Mouse (Mus musculus) hindbrain, postnatal 0 days (tissue): ENCODE data around the gene Crebrf. TPM values are rescaled to one million over a fixed set of nuclear protein-coding genes. Genes with fewer than 3 reads are reported as not detected.

ENCODE experiments used
- ATAC-seq: fragments of 200-750 bp; cut with Nextera tagmentation; 2 replicates; pipeline ENCODE4 v1.8.0; 2017; ENCODE audit warnings: mild to moderate bottlenecking, moderate TSS enrichment, moderate library complexity
- DNase-seq: peaks from one replicate; pipeline ENCODE4 v3.0.0-alpha.2; 2015; ENCODE audit warnings: low spot score
- H3K27ac ChIP-seq: fragments of 300-500 bp; sonication (generic); 2 replicates; pipeline ENCODE4 v1.5.1; 2014; ENCODE audit warnings: mild to moderate bottlenecking
- H3K27me3 ChIP-seq: fragments of 300-500 bp; sonication (generic); 2 replicates; pipeline ENCODE4 v1.6.1; 2014; ENCODE audit warnings: low read length, mixed read lengths; ENCODE audit not compliant: insufficient read depth
- H3K36me3 ChIP-seq: fragments of 300-500 bp; sonication (generic); 2 replicates; pipeline ENCODE4 v1.6.1; 2014; ENCODE audit warnings: low read length, mixed read lengths; ENCODE audit not compliant: insufficient read depth
- H3K4me1 ChIP-seq: fragments of 300-500 bp; sonication (generic); 2 replicates; pipeline ENCODE4 v1.6.1; 2014; ENCODE audit warnings: antibody characterized with exemption, low read length, mixed read lengths; ENCODE audit not compliant: insufficient read depth
- H3K4me2 ChIP-seq: fragments of 300-500 bp; sonication (generic); 2 replicates; pipeline ENCODE4 v1.6.1; 2014; ENCODE audit warnings: low read depth, mild to moderate bottlenecking, low read length, moderate library complexity, mixed read lengths
- H3K4me3 ChIP-seq: fragments of 300-500 bp; sonication (generic); 2 replicates; pipeline ENCODE4 v1.5.1; 2014; ENCODE audit warnings: low read length
- H3K9ac ChIP-seq: fragments of 300-500 bp; sonication (generic); replicated peaks from 2 replicates; pipeline ENCODE4 v1.6.1; 2014; ENCODE audit warnings: mild to moderate bottlenecking, low read length, moderate library complexity, mixed read lengths
- H3K9me3 ChIP-seq: fragments of 300-500 bp; sonication (generic); 2 replicates; pipeline ENCODE4 v1.6.1; 2016; ENCODE audit warnings: low read length, mixed read lengths
- CTCF ChIP-seq: IDR thresholded peaks from 2 replicates; pipeline ENCODE4 v1.5.1; 2016; ENCODE audit warnings: antibody characterized with exemption, control low read depth, low read depth
- WGBS: fragments of 180-500 bp; shearing (Covaris S2); extraction: QIAGEN DNeasy Blood & Tissue Kit; methylation state at CpG from one replicate; pipeline ENCODE4 v1.1.7; 2014; 5-methylcytosine and 5-hydroxymethylcytosine counted together
- polyA plus RNA-seq: library from polyadenylated mRNA; unstranded; fragments of >200 nt; fragmentation: Nextera tagmentation; extraction: Ambion mirVana; gene quantifications from 2 replicates; pipeline ENCODE4 v1.2.1, GENCODE M21; 2015
- total RNA-seq: library from RNA; depleted of rRNA; stranded (reverse); fragments of >200 nt; gene quantifications from 2 replicates; pipeline ENCODE4 v1.2.3, GENCODE M21; 2014

Gene Crebrf
- total and polyA plus RNA-seq, 2 experiments from 2014 or later: 11.7 to 17.7 TPM

DNA sequence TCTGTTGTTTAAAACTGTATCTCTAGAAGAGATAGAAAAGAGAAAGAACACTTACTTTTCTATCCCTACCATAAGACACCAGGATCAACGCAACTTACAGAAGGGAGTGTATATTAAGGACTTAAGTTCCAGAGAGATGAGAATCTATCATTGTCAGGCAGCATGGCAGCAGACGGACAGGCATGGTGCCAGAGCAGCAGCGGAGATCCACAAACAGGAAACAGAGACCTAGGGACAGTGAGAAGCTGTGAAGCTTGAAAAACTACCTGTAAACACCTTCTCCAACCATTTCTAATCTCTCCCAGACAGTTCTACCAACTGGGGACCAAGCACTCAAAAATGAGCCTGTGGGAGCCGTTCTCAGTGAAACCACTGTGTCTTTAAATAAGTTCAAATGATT, 11.8 kb upstream of the Crebrf start:
- Histone ChIP-seq H3K27me3 (no peaks in the 10 kb centered on the region), H3K4me2 (no peak overlapping the region), H3K9me3 (no peaks in the 10 kb centered on the region), H3K4me1 (no peaks in the 10 kb centered on the region; the same call in 1 of the 2 replicates), H3K4me3 (no peak overlapping the region), H3K9ac (no peak overlapping the region), H3K27ac (no peak overlapping the region), H3K36me3 (peaks cover 19% of the 10 kb centered on the region)
- DNase-seq (no peak), ATAC-seq (no peak)
- WGBS: 79% methylated on average over 4 of the region's 4 CpGs
- no peak for TF ChIP-seq CTCF

DNA sequence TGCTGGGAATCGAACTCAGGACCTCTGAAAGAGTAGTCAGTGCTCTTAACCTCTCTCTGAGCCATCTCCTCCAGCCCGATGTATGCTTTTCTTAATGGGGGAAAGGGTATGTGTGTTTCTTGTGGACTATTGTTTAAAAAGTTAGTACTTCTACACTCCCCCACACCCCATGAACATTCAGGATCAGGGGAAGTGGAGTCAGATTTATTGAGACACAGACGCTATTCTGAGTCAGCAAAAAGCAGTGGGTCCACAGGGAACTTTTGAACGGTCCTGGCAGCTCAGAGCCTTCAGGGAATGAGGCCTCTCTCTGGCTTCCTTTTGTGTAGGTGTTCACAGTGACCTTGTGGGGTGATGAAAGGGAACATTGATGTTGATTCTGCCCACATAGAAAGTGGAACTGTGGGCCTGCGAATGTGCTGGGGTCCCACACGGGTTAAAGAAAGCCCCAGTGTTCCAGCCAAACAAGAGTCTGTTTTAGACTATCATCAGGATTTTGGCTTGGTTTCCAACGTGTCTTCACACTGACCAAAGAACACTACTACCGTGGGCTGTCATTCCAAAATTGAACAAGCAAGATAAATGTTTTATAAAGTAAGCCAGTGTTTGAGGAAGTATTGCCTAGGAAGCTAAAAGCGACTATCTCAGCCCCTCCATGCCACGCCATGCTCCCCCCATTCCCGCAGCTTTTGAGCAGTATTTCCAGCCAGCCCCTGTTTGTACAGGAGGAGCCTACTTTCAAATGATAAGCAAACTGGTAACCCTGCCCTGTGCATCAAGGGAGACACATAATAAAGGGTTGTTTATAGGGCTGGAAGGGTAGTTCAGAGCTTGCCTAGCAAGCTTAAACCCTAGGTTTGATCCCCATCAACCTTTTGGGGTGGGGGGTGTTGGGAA, 9.7 kb upstream of the Crebrf start:
- Histone ChIP-seq H3K4me2 (no peak overlapping the region), H3K27me3 (no peaks in the 10 kb centered on the region), H3K36me3 (0 out of 2 replicates have a peak, but pooled peaks cover 5% of the 10 kb centered on the region), H3K4me3 (no peak overlapping the region), H3K9ac (no peak overlapping the region), H3K27ac (peak overlapping the region; percentile 58), H3K9me3 (no peaks in the 10 kb centered on the region), H3K4me1 (peaks cover 10% of the 10 kb centered on the region)
- ATAC-seq (peak; percentile 18; the same call in 1 of the 2 replicates), DNase-seq (peak; percentile 34)
- WGBS: 70% methylated on average over 11 of the region's 11 CpGs
- no peak for TF ChIP-seq CTCF

DNA sequence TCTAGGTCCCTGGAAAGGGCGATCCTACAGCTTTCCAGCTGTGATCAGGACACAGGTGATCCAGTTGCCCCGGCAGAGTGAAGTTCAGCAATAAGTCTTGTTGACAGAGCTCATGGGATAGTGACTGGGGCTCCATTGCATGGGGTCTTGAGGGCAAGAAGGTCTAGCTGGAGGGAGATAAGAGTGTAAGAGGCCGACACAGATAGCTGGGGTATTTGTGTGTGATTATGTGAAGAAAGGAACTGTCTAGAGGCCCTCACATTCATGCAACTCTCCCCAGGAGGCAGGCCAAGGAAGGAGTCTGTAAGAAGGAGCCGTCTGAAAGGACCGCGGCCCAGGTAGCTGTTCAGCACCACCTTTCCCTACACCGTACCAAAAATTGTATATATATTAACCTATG, 8.4 kb upstream of the Crebrf start:
- Histone ChIP-seq H3K36me3 (no peaks in the 10 kb centered on the region), H3K9me3 (no peaks in the 10 kb centered on the region), H3K4me1 (peaks cover 12% of the 10 kb centered on the region), H3K27ac (no peak overlapping the region), H3K4me2 (no peak overlapping the region), H3K4me3 (no peak overlapping the region), H3K9ac (no peak overlapping the region), H3K27me3 (no peaks in the 10 kb centered on the region)
- WGBS: 74% methylated on average over 7 of the region's 7 CpGs
- TF ChIP-seq CTCF: no peak
- ATAC-seq (no peak), DNase-seq (no peak)

DNA sequence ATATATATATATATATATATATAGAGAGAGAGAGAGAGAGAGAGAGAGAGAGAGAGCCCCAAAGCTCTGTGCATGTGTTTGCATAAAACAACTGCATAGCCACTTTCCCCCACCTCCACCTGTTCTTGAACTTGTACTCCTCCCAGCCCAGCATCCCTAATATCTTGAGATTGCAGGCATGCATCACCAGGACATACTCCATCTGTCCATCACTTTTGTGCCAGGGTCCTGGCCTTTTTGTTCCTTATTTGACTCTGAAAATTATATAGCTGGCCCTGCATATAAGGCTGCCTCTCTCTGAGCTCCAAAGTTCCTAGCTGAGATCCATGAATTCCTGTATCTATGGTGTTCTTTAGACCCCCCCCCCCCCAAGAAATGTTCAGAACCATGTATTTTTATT, 7.0 kb upstream of the Crebrf start:
- Histone ChIP-seq H3K4me2 (no peak overlapping the region; the same call in 1 of the 2 replicates), H3K9ac (no peak overlapping the region), H3K9me3 (no peaks in the 10 kb centered on the region), H3K27ac (no peak overlapping the region), H3K4me1 (peaks cover 12% of the 10 kb centered on the region), H3K27me3 (no peaks in the 10 kb centered on the region), H3K36me3 (no peaks in the 10 kb centered on the region), H3K4me3 (no peak overlapping the region)
- TF ChIP-seq CTCF: no peak
- no peak for ATAC-seq
- no peak for DNase-seq

DNA sequence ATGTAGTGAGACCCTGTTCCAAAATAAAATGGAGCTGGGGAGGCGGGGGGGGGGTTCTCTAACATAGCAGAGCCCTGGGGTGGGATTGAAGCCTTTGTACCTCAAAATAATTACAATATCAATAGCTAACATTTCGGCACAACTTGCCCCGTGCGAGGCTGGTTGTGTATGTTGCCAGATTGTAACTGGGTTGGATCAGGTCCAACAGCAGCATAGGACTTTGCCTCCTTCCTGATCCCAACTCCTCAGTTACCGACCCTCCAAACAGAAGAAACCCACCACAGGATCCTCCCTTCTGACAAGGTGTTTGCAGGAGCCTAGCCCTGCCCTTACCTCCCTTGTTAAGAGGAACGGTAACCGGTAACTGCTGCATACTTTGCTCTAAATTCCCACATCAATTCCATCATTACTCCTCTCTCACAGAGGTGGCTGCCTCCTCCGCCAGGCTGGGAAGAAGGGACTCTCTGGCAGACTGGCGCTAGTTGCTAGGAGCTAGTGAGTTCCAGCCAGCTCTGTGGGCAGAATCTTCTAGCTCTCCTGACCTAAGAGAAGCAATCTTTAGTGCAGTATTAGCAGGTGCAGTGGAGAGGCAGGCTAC, 6.4 kb upstream of the Crebrf start:
- H3K9me3 ChIP-seq: no peaks in the 10 kb centered on the region
- H3K4me1 ChIP-seq: peaks cover 12% of the 10 kb centered on the region
- no peak overlapping the region for H3K4me3 ChIP-seq
- H3K27me3 ChIP-seq: no peaks in the 10 kb centered on the region
- peak overlapping the region; percentile 28; the same call in 1 of the 2 replicates for H3K4me2 ChIP-seq
- WGBS: 36% methylated on average over 9 of the region's 9 CpGs
- ATAC-seq (no peak; the same call in 1 of the 2 replicates), DNase-seq (peak; percentile 51)
- peak overlapping the region; percentile 65 for H3K27ac ChIP-seq
- no peaks in the 10 kb centered on the region for H3K36me3 ChIP-seq
- no peak overlapping the region; the same call in 1 of the 2 replicates for H3K9ac ChIP-seq
- TF ChIP-seq CTCF: no peak

DNA sequence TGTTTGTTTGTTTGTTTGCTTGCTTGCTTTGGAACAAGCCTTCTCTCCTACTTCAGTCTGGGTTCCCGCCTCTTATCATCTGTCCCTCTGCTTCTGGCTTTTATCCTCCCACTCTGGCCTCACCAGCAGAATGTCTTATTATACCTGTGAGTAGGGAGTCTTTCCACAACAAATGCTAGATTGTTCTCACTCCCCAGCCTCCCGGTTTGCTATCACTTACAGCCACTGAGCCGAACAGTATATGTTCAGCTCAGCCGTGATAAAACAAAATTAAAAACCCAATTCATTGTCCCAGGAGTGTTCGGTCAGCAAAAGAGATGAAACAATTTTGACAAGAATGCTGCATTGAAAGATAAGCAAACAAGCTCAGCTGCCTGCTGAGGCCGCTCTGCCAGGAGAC, 5.4 kb upstream of the Crebrf start:
- WGBS: 47% methylated on average over 6 of the region's 6 CpGs
- H3K27ac ChIP-seq: peak overlapping the region; percentile 34; the same call in 1 of the 2 replicates
- no peak for ATAC-seq
- peaks cover 12% of the 10 kb centered on the region for H3K4me1 ChIP-seq
- H3K9me3 ChIP-seq: no peaks in the 10 kb centered on the region
- H3K36me3 ChIP-seq: no peaks in the 10 kb centered on the region
- no peak for TF ChIP-seq CTCF
- no peak for DNase-seq
- H3K9ac ChIP-seq: no peak overlapping the region
- H3K27me3 ChIP-seq: no peaks in the 10 kb centered on the region
- H3K4me2 ChIP-seq: no peak overlapping the region
- no peak overlapping the region for H3K4me3 ChIP-seq
